Mouse (Mus musculus) limb, embryonic 14.5 days (tissue): ENCODE results near the gene A230072I06Rik. TPM values are rescaled to one million over a fixed set of nuclear protein-coding genes. Genes with fewer than 3 reads are reported as not detected.
A peak's percentile ranks its signal among the peaks of the same experiment; 100 is the strongest.

Experiments used
- ATAC-seq: fragments of 200-750 bp; cut with Nextera tagmentation; 2 replicates; pipeline ENCODE4 v1.8.0; 2017; ENCODE audit warnings: low read depth, moderate number of reproducible peaks, moderate TSS enrichment; ENCODE audit not compliant: low FRiP score
- DNase-seq: peaks from one replicate; pipeline ENCODE4 v3.0.0-alpha.2; 2015; ENCODE audit warnings: low spot score
- H3K27ac ChIP-seq: fragments of 300-500 bp; sonication (generic); replicated peaks from 2 replicates; pipeline ENCODE4 v1.5.1; 2014; ENCODE audit warnings: low read depth, mild to moderate bottlenecking, low read length, moderate library complexity, mixed read lengths
- H3K27me3 ChIP-seq: fragments of 300-500 bp; sonication (generic); 2 replicates; pipeline ENCODE4 v1.6.1; 2014; ENCODE audit warnings: low read length, mixed read lengths; ENCODE audit not compliant: control insufficient read depth, insufficient read depth
- H3K36me3 ChIP-seq: fragments of 300-500 bp; sonication (generic); 2 replicates; pipeline ENCODE4 v1.6.1; 2014; ENCODE audit warnings: mild to moderate bottlenecking, low read length, moderate library complexity, mixed read lengths; ENCODE audit not compliant: control insufficient read depth, insufficient read depth
- H3K4me1 ChIP-seq: fragments of 300-500 bp; sonication (generic); 2 replicates; pipeline ENCODE4 v1.6.1; 2014; ENCODE audit warnings: antibody characterized with exemption, low read length, mixed read lengths; ENCODE audit not compliant: control insufficient read depth, insufficient read depth
- H3K4me2 ChIP-seq: fragments of 300-500 bp; sonication (generic); replicated peaks from 2 replicates; pipeline ENCODE4 v1.6.1; 2014; ENCODE audit warnings: low read depth, mild to moderate bottlenecking, low read length, moderate library complexity; ENCODE audit not compliant: severe bottlenecking
- H3K4me3 ChIP-seq: fragments of 300-500 bp; sonication (generic); replicated peaks from 2 replicates; pipeline ENCODE4 v1.5.1; 2014; ENCODE audit warnings: low read length
- H3K9ac ChIP-seq: fragments of 300-500 bp; sonication (generic); 2 replicates; pipeline ENCODE4 v1.6.1; 2014; ENCODE audit warnings: mild to moderate bottlenecking, low read depth, low read length, moderate library complexity; ENCODE audit not compliant: severe bottlenecking
- H3K9me3 ChIP-seq: fragments of 300-500 bp; sonication (generic); 2 replicates; pipeline ENCODE4 v1.6.1; 2016; ENCODE audit warnings: low read length; ENCODE audit not compliant: control insufficient read depth
- POLR2A ChIP-seq: fragments of 200-500 bp; IDR thresholded peaks from 2 replicates; pipeline ENCODE4 v1.8.0; 2012; ENCODE audit warnings: inconsistent platforms, mild to moderate bottlenecking, moderate library complexity, borderline replicate concordance; ENCODE audit not compliant: insufficient read depth, insufficient read length; ENCODE audit errors: extremely low read depth
- WGBS: fragments of 180-500 bp; shearing (Covaris S2); extraction: QIAGEN DNeasy Blood & Tissue Kit; methylation state at CpG from one replicate; pipeline ENCODE4 v1.1.7; 2014; 5-methylcytosine and 5-hydroxymethylcytosine counted together
- polyA plus RNA-seq, 2 experiments: library from polyadenylated mRNA; depleted of rRNA in 1 of 2; stranded (reverse) in 1 of 2; unstranded in 1 of 2; fragments of >200 nt; fragmentation: Nextera tagmentation in 1 of 2; extraction: Ambion mirVana in 1 of 2; gene quantifications; 2 replicates each; pipeline versions ENCODE4 v1.2.1 to v1.2.3; 2012 to 2014

A230072I06Rik gene
- polyA plus RNA-seq, 2 experiments = not detected

GRCm38 (mm10) chr8:12312975-12313734, 34.5 kb downstream of the A230072I06Rik start:
- Histone ChIP-seq H3K9me3 (no peaks in the 10 kb centered on the region), H3K4me2 (no peak overlapping the region), H3K4me1 (no peaks in the 10 kb centered on the region), H3K9ac (no peak overlapping the region), H3K27me3 (peaks cover 20% of the 10 kb centered on the region; the same call in 1 of the 2 replicates), H3K4me3 (no peak overlapping the region), H3K27ac (no peak overlapping the region), H3K36me3 (no peaks in the 10 kb centered on the region)
- 8% methylated on average over 16 of the region's 16 CpGs for WGBS
- no peak for DNase-seq
- ATAC-seq = no peak
- TF ChIP-seq POLR2A = no peak

DNA sequence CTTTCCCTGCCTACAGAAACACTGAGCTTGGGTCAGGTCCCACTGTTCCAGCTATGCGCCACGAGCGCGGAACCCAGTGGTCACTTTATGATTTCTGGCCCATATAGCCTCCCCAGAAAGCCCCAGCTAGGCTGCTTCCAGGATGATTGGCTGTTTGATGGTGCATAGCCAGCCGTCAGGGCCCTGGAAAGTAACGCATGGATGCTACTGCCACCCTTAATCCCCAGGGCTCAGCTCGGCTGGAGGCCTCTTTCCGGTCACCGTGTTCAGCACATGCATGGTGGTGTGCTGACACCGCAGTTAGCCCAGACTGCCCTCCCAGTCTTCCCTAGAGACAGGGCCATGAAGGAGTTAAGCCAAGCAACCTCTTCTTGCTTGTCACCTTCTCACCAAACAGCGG, 35.6 kb downstream of the A230072I06Rik start:
- 48% methylated on average over 11 of the region's 11 CpGs for WGBS
- TF ChIP-seq POLR2A = no peak
- no peaks in the 10 kb centered on the region for H3K36me3 ChIP-seq
- ATAC-seq (no peak), DNase-seq (no peak)
- H3K4me1 ChIP-seq = peaks cover 2% of the 10 kb centered on the region
- H3K9me3 ChIP-seq = no peaks in the 10 kb centered on the region
- H3K4me3 ChIP-seq = no peak overlapping the region
- no peak overlapping the region for H3K4me2 ChIP-seq
- no peak overlapping the region for H3K27ac ChIP-seq
- no peak overlapping the region for H3K9ac ChIP-seq
- H3K27me3 ChIP-seq = peaks cover 20% of the 10 kb centered on the region; the same call in 1 of the 2 replicates

DNA sequence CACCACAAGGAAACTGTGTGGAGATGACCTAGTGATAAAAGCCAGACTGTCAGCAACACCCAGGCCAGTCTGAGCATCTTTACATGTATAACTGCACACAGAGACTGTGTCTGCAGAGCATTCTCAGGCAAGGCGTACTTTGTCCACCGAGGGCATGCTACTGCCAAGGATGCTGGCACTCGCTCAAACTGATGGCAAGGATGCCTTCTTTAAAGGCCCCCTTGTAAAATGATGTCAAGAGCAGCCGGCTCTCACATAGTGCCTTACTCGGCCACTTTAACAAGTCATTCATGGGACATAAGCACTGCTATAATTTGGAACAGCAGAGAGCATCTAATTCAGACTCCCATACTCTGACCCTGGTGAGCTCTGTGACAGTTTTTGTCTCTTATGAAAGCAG, 36.6 kb downstream of the A230072I06Rik start:
- Histone ChIP-seq H3K4me3 (no peak overlapping the region), H3K36me3 (no peaks in the 10 kb centered on the region), H3K4me1 (peaks cover 11% of the 10 kb centered on the region), H3K9me3 (no peaks in the 10 kb centered on the region), H3K4me2 (no peak overlapping the region), H3K27ac (no peak overlapping the region), H3K9ac (no peak overlapping the region), H3K27me3 (peaks cover 20% of the 10 kb centered on the region; the same call in 1 of the 2 replicates)
- ATAC-seq (no peak), DNase-seq (no peak)
- 38% methylated on average over 5 of the region's 5 CpGs for WGBS
- TF ChIP-seq POLR2A = no peak

DNA sequence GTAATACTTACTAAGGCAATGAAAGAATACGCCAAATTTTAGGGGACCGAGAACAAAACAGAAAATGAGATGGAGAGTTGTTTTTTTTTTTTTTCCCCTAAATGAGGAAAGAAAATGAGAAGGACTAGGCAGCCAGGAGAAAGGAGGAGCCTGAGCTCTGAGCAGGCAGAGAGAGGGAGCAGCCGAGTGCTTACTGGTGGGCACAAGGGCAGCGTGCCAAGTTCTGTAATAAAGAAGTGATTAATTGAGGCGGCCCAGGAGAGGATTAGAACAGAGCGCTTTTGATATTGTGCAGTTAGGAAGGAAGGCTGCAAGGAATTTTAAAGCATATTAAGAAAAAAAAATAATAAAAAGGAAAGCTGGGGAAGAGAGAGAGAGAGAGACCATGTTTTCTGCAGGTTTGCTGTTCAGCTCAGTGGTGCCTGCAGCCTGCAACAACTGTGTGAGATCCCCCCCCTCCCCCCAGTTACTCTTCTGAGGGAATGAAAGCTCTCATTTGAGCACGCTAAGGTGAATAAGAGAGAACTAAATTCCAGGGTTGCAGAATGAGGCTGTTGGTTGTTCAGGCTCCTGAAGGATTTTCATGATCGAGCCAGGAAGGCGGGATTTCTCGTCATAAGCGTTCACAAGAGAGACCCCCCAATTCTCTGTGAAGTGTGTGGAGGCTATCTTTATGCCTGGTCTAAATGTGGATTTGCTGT, 41.3 kb downstream of the A230072I06Rik start:
- peak; percentile 68 for ATAC-seq
- 40% methylated on average over 11 of the region's 11 CpGs for WGBS
- TF ChIP-seq POLR2A = no peak

GRCm38 (mm10) chr8:12322071-12322470, 43.5 kb downstream of the A230072I06Rik start:
- ATAC-seq = no peak
- H3K4me2 ChIP-seq = no peak overlapping the region
- H3K9me3 ChIP-seq = no peaks in the 10 kb centered on the region
- H3K27me3 ChIP-seq = peaks cover 4% of the 10 kb centered on the region; the same call in 1 of the 2 replicates
- WGBS = 74% methylated on average over 6 of the region's 6 CpGs
- no peak overlapping the region for H3K27ac ChIP-seq
- H3K9ac ChIP-seq = no peak overlapping the region
- H3K36me3 ChIP-seq = no peaks in the 10 kb centered on the region
- no peak overlapping the region for H3K4me3 ChIP-seq
- DNase-seq = no peak
- peaks cover 17% of the 10 kb centered on the region for H3K4me1 ChIP-seq
- no peak for TF ChIP-seq POLR2A

More for the DNA sequence above, 41.3 kb downstream of the A230072I06Rik start:
- peak overlapping the region; percentile 27; the same call in 1 of the 2 replicates for H3K27ac ChIP-seq
- DNase-seq = peak; percentile 76
- peak overlapping the region; percentile 19; the same call in 1 of the 2 replicates for H3K4me2 ChIP-seq
- H3K9me3 ChIP-seq = no peaks in the 10 kb centered on the region
- peaks cover 17% of the 10 kb centered on the region for H3K4me1 ChIP-seq
- H3K9ac ChIP-seq = no peak overlapping the region
- 0 out of 2 replicates have a peak, but pooled peaks cover 8% of the 10 kb centered on the region for H3K27me3 ChIP-seq
- H3K4me3 ChIP-seq = no peak overlapping the region
- H3K36me3 ChIP-seq = no peaks in the 10 kb centered on the region
